Mouse (Mus musculus) embryonic facial prominence, embryonic 14.5 days (tissue): ENCODE data around the gene Erap1. TPM values are rescaled to one million over a fixed set of nuclear protein-coding genes. Genes with fewer than 3 reads are reported as not detected.
"Not testable (repeated sequence)": the region's sequence is repeated elsewhere in the genome, so short reads cannot be mapped to it uniquely, and the experiment has no call there.

Source experiments
- ATAC-seq: fragments of 200-750 bp; cut with Nextera tagmentation; 2 replicates; pipeline ENCODE4 v1.8.0; 2017; ENCODE audit warnings: low read depth, moderate number of reproducible peaks, moderate TSS enrichment
- DNase-seq: peaks from one replicate; pipeline ENCODE4 v3.0.0-alpha.2; 2015; ENCODE audit warnings: low spot score
- H3K27ac ChIP-seq: fragments of 300-500 bp; sonication (generic); replicated peaks from 2 replicates; pipeline ENCODE4 v1.5.1; 2014; ENCODE audit warnings: low read depth, mild to moderate bottlenecking, low read length, moderate library complexity
- H3K27me3 ChIP-seq: fragments of 300-500 bp; sonication (generic); replicated peaks from 2 replicates; pipeline ENCODE4 v1.6.1; 2014; ENCODE audit warnings: low read length; ENCODE audit not compliant: control insufficient read depth, insufficient read depth
- H3K36me3 ChIP-seq: fragments of 300-500 bp; sonication (generic); 2 replicates; pipeline ENCODE4 v1.6.1; 2014; ENCODE audit warnings: low read length, mixed read lengths; ENCODE audit not compliant: control insufficient read depth, insufficient read depth
- H3K4me1 ChIP-seq: fragments of 300-500 bp; sonication (generic); 2 replicates; pipeline ENCODE4 v1.6.1; 2014; ENCODE audit warnings: antibody characterized with exemption, low read length; ENCODE audit not compliant: control insufficient read depth, insufficient read depth
- H3K4me2 ChIP-seq: fragments of 300-500 bp; sonication (generic); 2 replicates; pipeline ENCODE4 v1.6.1; 2014; ENCODE audit warnings: low read depth, mild to moderate bottlenecking, low read length, moderate library complexity, mixed read lengths
- H3K4me3 ChIP-seq: fragments of 300-500 bp; sonication (generic); 2 replicates; pipeline ENCODE4 v1.5.1; 2014; ENCODE audit warnings: low read depth, mild to moderate bottlenecking, low read length
- H3K9ac ChIP-seq: fragments of 300-500 bp; sonication (generic); 2 replicates; pipeline ENCODE4 v1.6.1; 2014; ENCODE audit warnings: low read depth, mild to moderate bottlenecking, low read length, moderate library complexity, mixed read lengths
- H3K9me3 ChIP-seq: fragments of 300-500 bp; sonication (generic); 2 replicates; pipeline ENCODE4 v1.6.1; 2016; ENCODE audit warnings: low read length; ENCODE audit not compliant: control insufficient read depth
- WGBS: fragments of 180-500 bp; shearing (Covaris S2); extraction: QIAGEN DNeasy Blood & Tissue Kit; methylation state at CpG from one replicate; pipeline ENCODE4 v1.1.7; 2014; 5-methylcytosine and 5-hydroxymethylcytosine counted together
- polyA plus RNA-seq: library from polyadenylated mRNA; unstranded; fragments of >200 nt; fragmentation: Nextera tagmentation; extraction: Ambion mirVana; gene quantifications from 2 replicates; pipeline ENCODE4 v1.2.1, GENCODE M21; 2014

Erap1 gene
- polyA plus RNA-seq, 1 experiment from 2014 or later: 13.8 TPM

GRCm38 (mm10) chr13:74639712-74640522, 549 bp downstream of the Erap1 start:
- Histone ChIP-seq H3K4me1 (no peaks in the 10 kb centered on the region; the same call in 1 of the 2 replicates), H3K4me2 (peak overlapping the region; percentile 78), H3K9ac (peak overlapping the region; percentile 93), H3K27ac (peak overlapping the region; percentile 90), H3K27me3 (no peaks in the 10 kb centered on the region), H3K4me3 (peak overlapping the region; percentile 73), H3K9me3 (no peaks in the 10 kb centered on the region), H3K36me3 (no peaks in the 10 kb centered on the region)
- 0% methylated on average over 24 of the region's 49 CpGs for WGBS
- peak; percentile 90 for DNase-seq
- peak; percentile 88 for ATAC-seq

DNA sequence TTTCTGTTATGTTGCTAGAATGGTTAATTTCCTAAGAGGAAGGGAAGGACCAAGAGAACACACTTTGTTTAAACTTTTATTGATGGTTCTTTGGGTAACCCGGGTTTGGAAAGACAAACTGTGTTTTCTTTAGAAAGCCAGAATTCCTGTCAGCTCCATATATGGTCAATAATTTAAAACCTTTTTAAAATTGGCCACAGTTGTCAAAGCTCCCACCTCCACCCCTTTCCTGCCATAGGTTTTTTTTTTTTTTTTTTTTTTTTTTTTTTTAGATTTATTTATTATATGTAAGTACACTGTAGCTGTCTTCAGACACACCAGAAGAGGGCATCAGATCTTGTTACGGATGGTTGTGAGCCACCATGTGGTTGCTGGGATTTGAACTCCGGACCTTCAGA, 1.2 kb downstream of the Erap1 start:
- not testable (repeated sequence) for H3K4me1 ChIP-seq, ATAC-seq, H3K36me3 ChIP-seq, DNase-seq, H3K27me3 ChIP-seq, H3K9me3 ChIP-seq
- H3K4me3 ChIP-seq: peak overlapping the region; percentile 73
- peak overlapping the region; percentile 78 for H3K4me2 ChIP-seq
- H3K9ac ChIP-seq: peak overlapping the region; percentile 93; the same call in 1 of the 2 replicates
- peak overlapping the region; percentile 90; the same call in 1 of the 2 replicates for H3K27ac ChIP-seq
- 51% methylated on average over 3 of the region's 3 CpGs for whole genome bisulfite sequencing

DNA sequence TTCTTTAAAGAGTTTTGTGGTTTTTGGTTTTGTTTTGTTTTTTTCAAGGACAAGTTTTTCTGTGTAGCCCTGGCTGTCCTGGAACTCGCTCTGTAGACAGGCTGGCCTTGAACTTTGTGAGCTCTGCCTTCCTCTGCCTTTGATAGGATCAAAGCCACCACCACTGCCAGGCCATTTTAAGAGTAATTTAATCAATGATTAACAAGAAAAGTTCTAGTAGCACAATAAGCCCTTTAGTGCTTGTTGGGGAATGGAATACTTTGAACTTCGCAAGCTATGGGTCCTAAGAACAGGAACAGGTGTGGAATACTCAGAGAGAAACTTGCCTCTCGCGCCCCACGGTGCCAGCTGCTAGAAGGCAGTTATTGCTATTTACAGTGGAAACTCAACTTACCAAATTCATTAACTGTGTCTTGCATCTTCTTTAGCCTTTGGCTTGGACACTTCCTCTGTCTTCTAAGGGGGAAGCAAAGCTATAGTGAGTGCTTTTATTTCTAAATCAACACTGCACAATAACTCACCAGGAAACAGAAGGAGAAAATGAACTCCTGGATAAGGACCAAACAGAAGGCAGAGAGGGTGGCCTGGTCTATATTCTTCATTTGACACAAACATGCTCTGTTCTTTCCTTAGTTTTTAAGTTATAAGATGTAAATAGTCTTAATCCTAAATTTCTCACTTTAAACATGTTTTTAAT, 56.3 kb downstream of the Erap1 start:
- WGBS: 82% methylated on average over 5 of the region's 5 CpGs
- ATAC-seq (no peak), DNase-seq (no peak)
- H3K27me3 ChIP-seq: no peaks in the 10 kb centered on the region
- H3K4me1 ChIP-seq: no peaks in the 10 kb centered on the region
- H3K9ac ChIP-seq: no peak overlapping the region
- H3K36me3 ChIP-seq: peaks cover 8% of the 10 kb centered on the region; the same call in 1 of the 2 replicates
- H3K27ac ChIP-seq: no peak overlapping the region
- no peak overlapping the region for H3K4me3 ChIP-seq
- H3K4me2 ChIP-seq: no peak overlapping the region
- no peaks in the 10 kb centered on the region for H3K9me3 ChIP-seq

- H3K4me1 ChIP-seq: no peaks in the 10 kb centered on the region
- H3K9me3 ChIP-seq: no peaks in the 10 kb centered on the region
- DNase-seq: no peak
- no peak for ATAC-seq
- no peaks in the 10 kb centered on the region for H3K27me3 ChIP-seq
- no peak overlapping the region for H3K4me2 ChIP-seq
- peaks cover 8% of the 10 kb centered on the region for H3K36me3 ChIP-seq
- WGBS: 56% methylated on average over 3 of the region's 3 CpGs
- H3K27ac ChIP-seq: no peak overlapping the region
- H3K9ac ChIP-seq: no peak overlapping the region
- H3K4me3 ChIP-seq: no peak overlapping the region
Observed at GRCm38 (mm10) chr13:74696225-74696624, 56.9 kb downstream of the Erap1 start.

GRCm38 (mm10) chr13:74719002-74719401, 79.6 kb downstream of the Erap1 start:
- H3K36me3 ChIP-seq: peaks cover 26% of the 10 kb centered on the region
- H3K4me3 ChIP-seq: no peak overlapping the region
- H3K27me3 ChIP-seq: no peaks in the 10 kb centered on the region
- no peak overlapping the region for H3K27ac ChIP-seq
- WGBS: 78% methylated on average over 2 of the region's 2 CpGs
- no peak overlapping the region for H3K4me2 ChIP-seq
- DNase-seq (no peak), ATAC-seq (no peak)
- no peaks in the 10 kb centered on the region for H3K9me3 ChIP-seq
- H3K9ac ChIP-seq: no peak overlapping the region
- no peaks in the 10 kb centered on the region for H3K4me1 ChIP-seq

GRCm38 (mm10) chr13:74733726-74734125, 94.4 kb downstream of the Erap1 start:
- Histone ChIP-seq H3K9ac (no peak overlapping the region), H3K4me3 (no peak overlapping the region), H3K4me1 (no peaks in the 10 kb centered on the region), H3K4me2 (no peak overlapping the region), H3K27me3 (no peaks in the 10 kb centered on the region), H3K36me3 (peaks cover 42% of the 10 kb centered on the region), H3K27ac (no peak overlapping the region), H3K9me3 (no peaks in the 10 kb centered on the region)
- ATAC-seq (no peak), DNase-seq (no peak)
- 97% methylated on average over 4 of the region's 4 CpGs for WGBS

DNA sequence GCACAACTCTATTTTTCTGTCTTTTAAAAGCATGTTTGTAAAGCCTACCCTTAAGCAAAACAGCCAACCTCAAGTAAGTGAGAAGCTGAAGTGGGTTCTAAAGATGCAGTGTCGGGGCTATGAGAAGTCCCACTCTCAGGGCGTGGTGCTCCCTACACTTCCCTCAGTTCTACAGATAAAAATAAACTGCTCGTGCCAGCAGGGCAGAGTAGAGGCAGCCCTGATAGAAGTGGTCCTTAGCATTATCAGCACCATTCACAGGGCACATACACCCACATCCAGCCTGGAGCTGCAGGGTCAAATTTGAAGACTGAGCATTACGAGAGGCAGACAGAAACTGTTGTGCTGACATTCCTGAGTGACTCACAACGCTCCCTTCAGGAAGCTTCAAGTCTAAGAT, 96.5 kb downstream of the Erap1 start:
- no peak overlapping the region for H3K4me3 ChIP-seq
- H3K27ac ChIP-seq: no peak overlapping the region
- H3K4me1 ChIP-seq: no peaks in the 10 kb centered on the region
- no peak for ATAC-seq
- 86% methylated on average over 5 of the region's 5 CpGs for whole genome bisulfite sequencing
- no peaks in the 10 kb centered on the region for H3K27me3 ChIP-seq
- DNase-seq: no peak
- peaks cover 39% of the 10 kb centered on the region for H3K36me3 ChIP-seq
- H3K4me2 ChIP-seq: no peak overlapping the region
- H3K9me3 ChIP-seq: no peaks in the 10 kb centered on the region
- H3K9ac ChIP-seq: no peak overlapping the region

DNA sequence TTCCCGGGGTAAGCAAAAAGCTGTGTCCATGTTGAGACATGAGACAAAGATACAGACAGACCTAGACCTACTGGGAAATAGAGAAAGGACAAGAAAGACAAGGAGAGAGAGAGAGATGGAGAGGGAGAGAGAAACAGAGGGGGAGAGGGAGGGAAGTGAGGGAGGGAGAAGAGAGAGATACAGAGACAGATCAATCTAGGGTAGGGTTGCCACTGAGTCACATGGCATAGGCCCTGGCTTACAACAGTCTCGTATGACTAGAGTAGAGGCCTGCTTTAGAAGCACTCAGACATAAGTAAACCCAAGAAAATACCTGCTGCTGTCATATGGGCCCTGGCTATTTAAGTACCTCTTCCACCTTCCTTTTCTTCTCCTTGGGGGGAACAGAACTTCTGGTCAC, 97.0 kb downstream of the Erap1 start:
- 75% methylated on average over 2 of the region's 2 CpGs for WGBS
- no peak for DNase-seq
- Histone ChIP-seq H3K27ac (no peak overlapping the region), H3K4me2 (no peak overlapping the region), H3K9me3 (no peaks in the 10 kb centered on the region), H3K4me1 (no peaks in the 10 kb centered on the region), H3K36me3 (peaks cover 38% of the 10 kb centered on the region), H3K4me3 (no peak overlapping the region), H3K27me3 (no peaks in the 10 kb centered on the region), H3K9ac (no peak overlapping the region)
- ATAC-seq: no peak
